In the genomic region with DNA sequence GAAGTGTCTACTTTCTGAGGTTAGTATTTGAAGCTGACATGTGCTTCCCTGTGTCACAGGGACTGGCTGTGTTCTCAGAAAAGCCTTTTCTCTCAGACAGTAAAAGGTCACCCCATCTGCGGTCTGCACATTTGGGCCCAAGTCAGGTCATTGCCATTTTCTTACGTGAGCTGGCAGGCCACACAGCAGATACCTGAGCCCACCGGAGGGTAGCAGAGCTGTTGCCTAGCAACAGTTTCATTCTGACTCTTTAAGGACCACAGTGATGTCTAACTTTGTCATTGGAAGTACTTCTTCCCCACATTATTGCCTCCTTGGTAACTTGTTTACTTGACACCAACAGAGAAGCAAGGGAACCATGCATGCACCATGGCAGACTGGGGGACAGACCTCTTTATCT, we compare ENCODE assay signal across 21 mouse cellular contexts. TPM values are rescaled to one million over a fixed set of nuclear protein-coding genes. Genes with fewer than 3 reads are reported as not detected.
DNase-seq lines count a peak whose midpoint lies in the region; ATAC-seq and TF ChIP-seq lines count a peak whose summit lies in the region.
"Had no signal": no experiment of that assay in that cellular context is flagged by ENCODE, and none has a peak within 500 bp of the region (broad histone marks: within the 10 kb centered on the region; RNA-seq: fewer than 3 reads in every experiment).

No protein-coding gene starts in this region.

- H3K27me3 ChIP-seq in forebrain, postnatal 0 days (ENCODE audit: insufficient read depth, low read length): no peaks in the 10 kb centered on the region
- 0 out of 2 replicates have a peak, but pooled peaks cover under 1% of the 10 kb centered on the region for H3K27me3 ChIP-seq in forebrain, embryonic 10.5 days (ENCODE audit: poor library complexity, severe bottlenecking)
- H3K27me3 ChIP-seq in hindbrain, postnatal 0 days (ENCODE audit: insufficient read depth, low read length): no peaks in the 10 kb centered on the region
- H3K27me3 ChIP-seq in hindbrain, embryonic 10.5 days (ENCODE audit: insufficient read depth, poor library complexity, severe bottlenecking): no peaks in the 10 kb centered on the region
- H3K27me3 ChIP-seq in thymus, adult 2 months (ENCODE audit: control insufficient read depth, insufficient read depth, low read length): no peaks in the 10 kb centered on the region
- no peaks in the 10 kb centered on the region for H3K27me3 ChIP-seq in intestine, postnatal 0 days (replicated peaks; ENCODE audit: control insufficient read depth, insufficient read depth, low read length)
- H3K27me3 ChIP-seq: embryonic facial prominence, embryonic 13.5 days; forebrain, embryonic 13.5 days; heart, embryonic 13.5 days had no signal

- WGBS in forebrain, postnatal 0 days: 58% methylated on average over 3 of the region's 3 CpGs
- WGBS in forebrain, embryonic 10.5 days: 89% methylated on average over 3 of the region's 3 CpGs
- 39% methylated on average over 3 of the region's 3 CpGs for WGBS in hindbrain, postnatal 0 days
- 76% methylated on average over 3 of the region's 3 CpGs for WGBS in hindbrain, embryonic 10.5 days
- 95% methylated on average over 3 of the region's 3 CpGs for WGBS in thymus, adult 2 months
- 72% methylated on average over 3 of the region's 3 CpGs for WGBS in intestine, postnatal 0 days

- no peaks in the 10 kb centered on the region for H3K9me3 ChIP-seq in forebrain, postnatal 0 days (ENCODE audit: low read length)
- no peaks in the 10 kb centered on the region; the same call in 1 of the 2 replicates for H3K9me3 ChIP-seq in forebrain, embryonic 10.5 days
- no peaks in the 10 kb centered on the region for H3K9me3 ChIP-seq in hindbrain, postnatal 0 days (ENCODE audit: low read length)
- no peaks in the 10 kb centered on the region for H3K9me3 ChIP-seq in hindbrain, embryonic 10.5 days
- H3K9me3 ChIP-seq in intestine, postnatal 0 days (ENCODE audit: control insufficient read depth): no peaks in the 10 kb centered on the region
- H3K9me3 ChIP-seq: embryonic facial prominence, embryonic 13.5 days; forebrain, embryonic 13.5 days; heart, embryonic 13.5 days had no signal

- H3K4me3 ChIP-seq in forebrain, postnatal 0 days (ENCODE audit: low read depth, low read length): no peak overlapping the region
- no peak overlapping the region for H3K4me3 ChIP-seq in forebrain, embryonic 10.5 days
- no peak overlapping the region for H3K4me3 ChIP-seq in hindbrain, postnatal 0 days (ENCODE audit: low read length)
- H3K4me3 ChIP-seq in hindbrain, embryonic 10.5 days: no peak overlapping the region
- H3K4me3 ChIP-seq in thymus, adult 2 months (ENCODE audit: control insufficient read depth, insufficient read depth, low read length): no peak overlapping the region
- no peak overlapping the region for H3K4me3 ChIP-seq in intestine, postnatal 0 days (ENCODE audit: low read depth, low read length)
- H3K4me3 ChIP-seq: embryonic facial prominence, embryonic 13.5 days; forebrain, embryonic 13.5 days; gastrocnemius, adult 2 months; heart, embryonic 13.5 days had no signal

- no peak overlapping the region for H3K9ac ChIP-seq in forebrain, postnatal 0 days
- H3K9ac ChIP-seq in hindbrain, postnatal 0 days (replicated peaks; ENCODE audit: low read length): no peak overlapping the region
- H3K9ac ChIP-seq in intestine, postnatal 0 days (ENCODE audit: low read depth, low read length): no peak overlapping the region
- H3K9ac ChIP-seq: embryonic facial prominence, embryonic 13.5 days; forebrain, embryonic 13.5 days; heart, embryonic 13.5 days had no signal

- ATAC-seq in forebrain, postnatal 0 days: peak; percentile 20; the same call in 1 of the 2 replicates
- no peak for ATAC-seq in hindbrain, postnatal 0 days
- no peak for ATAC-seq in intestine, postnatal 0 days
- ATAC-seq: forebrain, embryonic 13.5 days; inflammation-experienced regulatory T-cells, adult 6 months had no signal

- H3K36me3 ChIP-seq in forebrain, postnatal 0 days (ENCODE audit: insufficient read depth): no peaks in the 10 kb centered on the region
- no peaks in the 10 kb centered on the region for H3K36me3 ChIP-seq in forebrain, embryonic 10.5 days (replicated peaks)
- no peaks in the 10 kb centered on the region for H3K36me3 ChIP-seq in hindbrain, postnatal 0 days (ENCODE audit: insufficient read depth, low read length)
- no peaks in the 10 kb centered on the region for H3K36me3 ChIP-seq in hindbrain, embryonic 10.5 days
- H3K36me3 ChIP-seq in thymus, adult 2 months (ENCODE audit: control insufficient read depth, insufficient read depth, low read length): no peaks in the 10 kb centered on the region
- H3K36me3 ChIP-seq in intestine, postnatal 0 days (ENCODE audit: control insufficient read depth, insufficient read depth): no peaks in the 10 kb centered on the region
- H3K36me3 ChIP-seq: embryonic facial prominence, embryonic 13.5 days; heart, embryonic 13.5 days had no signal

- H3K27ac ChIP-seq in forebrain, postnatal 0 days (ENCODE audit: low read depth, low read length): no peak overlapping the region
- H3K27ac ChIP-seq in forebrain, embryonic 10.5 days: no peak overlapping the region
- no peak overlapping the region; the same call in 1 of the 2 replicates for H3K27ac ChIP-seq in hindbrain, postnatal 0 days
- no peak overlapping the region for H3K27ac ChIP-seq in hindbrain, embryonic 10.5 days
- H3K27ac ChIP-seq in thymus, adult 2 months (ENCODE audit: control insufficient read depth, insufficient read depth, low read length): no peak overlapping the region
- H3K27ac ChIP-seq in intestine, postnatal 0 days (ENCODE audit: low read depth, low read length): no peak overlapping the region
- H3K27ac ChIP-seq: embryonic facial prominence, embryonic 13.5 days; gastrocnemius, adult 2 months; heart, embryonic 13.5 days had no signal

- no peak for TF ChIP-seq POLR2A in thymus, adult 2 months (IDR thresholded peaks at IDR 0.05; ENCODE audit: control insufficient read depth, extremely low read depth, insufficient read depth, low read length, poor library complexity)

- DNase-seq in forebrain, postnatal 0 days: no peak
- no peak for DNase-seq in forebrain, embryonic 10.5 days (ENCODE audit: extremely low spot score, low spot score)
- DNase-seq in hindbrain, postnatal 0 days (ENCODE audit: low spot score): peak; percentile 39
- DNase-seq in hindbrain, embryonic 10.5 days (ENCODE audit: low spot score): no peak
- DNase-seq in induced T-regulatory cell, adult 2 months (ENCODE audit: low read depth): peak; percentile 26
- DNase-seq in thymus, adult 2 months: no peak
- DNase-seq: adrenal gland, postnatal 10 days; B cell, adult 2 months; cerebellum, adult 18-20 months; cerebellum, adult 9-11 months; cerebellum, postnatal 36 days; gastrocnemius, adult 2 months; gastrocnemius, postnatal 36 days; heart, adult 11 months; heart, postnatal 36 days; kidney, adult 11 months had no signal

- H3K4me1 ChIP-seq in forebrain, postnatal 0 days (ENCODE audit: insufficient read depth): 0 out of 2 replicates have a peak, but pooled peaks cover 3% of the 10 kb centered on the region
- peaks cover 36% of the 10 kb centered on the region for H3K4me1 ChIP-seq in forebrain, embryonic 10.5 days
- peaks cover 11% of the 10 kb centered on the region; the same call in 1 of the 2 replicates for H3K4me1 ChIP-seq in hindbrain, postnatal 0 days (ENCODE audit: insufficient read depth, low read length)
- peaks cover 32% of the 10 kb centered on the region for H3K4me1 ChIP-seq in hindbrain, embryonic 10.5 days (replicated peaks)
- 0 out of 2 replicates have a peak, but pooled peaks cover under 1% of the 10 kb centered on the region for H3K4me1 ChIP-seq in thymus, adult 2 months (replicated peaks; ENCODE audit: control insufficient read depth, insufficient read depth, low read length)
- no peaks in the 10 kb centered on the region for H3K4me1 ChIP-seq in intestine, postnatal 0 days (replicated peaks; ENCODE audit: control insufficient read depth, insufficient read depth, low read length)

- no peak for TF ChIP-seq CTCF in forebrain, postnatal 0 days (IDR thresholded peaks at IDR 0.05; ENCODE audit: low read depth)
- TF ChIP-seq CTCF in hindbrain, postnatal 0 days (IDR thresholded peaks at IDR 0.05; ENCODE audit: low read depth): no peak
- TF ChIP-seq CTCF in thymus, adult 2 months (IDR thresholded peaks at IDR 0.05; ENCODE audit: borderline replicate concordance, control insufficient read depth, extremely low read depth, insufficient read depth, low read length, poor library complexity): no peak
- no peak for TF ChIP-seq CTCF in intestine, postnatal 0 days (IDR thresholded peaks at IDR 0.05; ENCODE audit: low read depth)

- no peak overlapping the region for H3K4me2 ChIP-seq in forebrain, postnatal 0 days (ENCODE audit: low read depth)
- no peak overlapping the region for H3K4me2 ChIP-seq in hindbrain, postnatal 0 days (ENCODE audit: low read depth, low read length)
- no peak overlapping the region for H3K4me2 ChIP-seq in intestine, postnatal 0 days (replicated peaks; ENCODE audit: low read depth)
- H3K4me2 ChIP-seq: embryonic facial prominence, embryonic 13.5 days; forebrain, embryonic 13.5 days; heart, embryonic 13.5 days had no signal

RNA-seq across cellular contexts. Expression of a gene that starts 41.0 kb away (rescaled TPM):
- 60.8 and 63.6 TPM in 2 replicates for total RNA-seq in forebrain, postnatal 0 days (2014; rRNA removed)
- 66.6 and 78.7 TPM in 2 replicates for polyA plus RNA-seq in forebrain, postnatal 0 days (2015; fragmentation: Nextera tagmentation; extraction: Ambion mirVana)
- polyA plus RNA-seq in forebrain, embryonic 10.5 days (2016; fragmentation: Nextera tagmentation; extraction: Ambion mirVana): 39.0 and 40.5 TPM in 2 replicates
- 65.8 and 78.0 TPM in 2 replicates for total RNA-seq in hindbrain, postnatal 0 days (2014; rRNA removed)
- polyA plus RNA-seq in hindbrain, postnatal 0 days (2015; fragmentation: Nextera tagmentation; extraction: Ambion mirVana): 54.9 and 58.4 TPM in 2 replicates
- 44.2 and 55.2 TPM in 2 replicates for polyA plus RNA-seq in hindbrain, embryonic 10.5 days (2016; fragmentation: Nextera tagmentation; extraction: Ambion mirVana)
- 54.0 and 66.8 TPM in 2 replicates for polyA plus RNA-seq in thymus, adult 2 months (2012; rRNA removed)
- 23.0 and 23.3 TPM in 2 replicates for polyA plus RNA-seq in intestine, postnatal 0 days (2015; fragmentation: Nextera tagmentation; extraction: Ambion mirVana)

RNA-seq across cellular contexts. Expression of a gene that starts 42.3 kb away (rescaled TPM):
- total RNA-seq in forebrain, postnatal 0 days (2014; rRNA removed): 49.1 and 55.6 TPM in 2 replicates
- 32.0 and 37.8 TPM in 2 replicates for polyA plus RNA-seq in forebrain, postnatal 0 days (2015; fragmentation: Nextera tagmentation; extraction: Ambion mirVana)
- 33.5 and 36.9 TPM in 2 replicates for polyA plus RNA-seq in forebrain, embryonic 10.5 days (2016; fragmentation: Nextera tagmentation; extraction: Ambion mirVana)
- 54.5 and 66.3 TPM in 2 replicates for total RNA-seq in hindbrain, postnatal 0 days (2014; rRNA removed)
- polyA plus RNA-seq in hindbrain, postnatal 0 days (2015; fragmentation: Nextera tagmentation; extraction: Ambion mirVana): 34.1 and 34.5 TPM in 2 replicates
- 35.3 and 38.1 TPM in 2 replicates for polyA plus RNA-seq in hindbrain, embryonic 10.5 days (2016; fragmentation: Nextera tagmentation; extraction: Ambion mirVana)
- polyA plus RNA-seq in thymus, adult 2 months (2012; rRNA removed): 33.4 and 47.2 TPM in 2 replicates
- polyA plus RNA-seq in intestine, postnatal 0 days (2015; fragmentation: Nextera tagmentation; extraction: Ambion mirVana): 15.3 and 16.9 TPM in 2 replicates

Comparison
In these comparisons a context has a peak if more than half of its experiments do, and no peak if none do; other contexts are left out.
1. DNase-seq: peak in hindbrain, postnatal 0 days (single experiment) and induced T-regulatory cell, adult 2 months (single experiment); none in forebrain, postnatal 0 days (single experiment), forebrain, embryonic 10.5 days (single experiment), hindbrain, embryonic 10.5 days (single experiment) and thymus, adult 2 months (single experiment).